In genomic region chr13:34332762-34333161, GRCm38 (mm10) we compare ENCODE assay signal across 8 mouse cellular contexts. TPM values are rescaled to one million over a fixed set of nuclear protein-coding genes. Genes with fewer than 3 reads are reported as not detected.
A peak's percentile ranks its signal among the peaks of the same experiment; 100 is the strongest.
DNase-seq lines count a peak whose midpoint lies in the region; ATAC-seq lines count a peak whose summit lies in the region.

No protein-coding gene starts in this region.

- H3K27ac ChIP-seq in hindbrain, embryonic 12.5 days = no peak overlapping the region
- H3K27ac ChIP-seq in hindbrain, embryonic 13.5 days = no peak overlapping the region
- H3K27ac ChIP-seq in liver, embryonic 12.5 days = peak overlapping the region; percentile 97

- H3K9me3 ChIP-seq in hindbrain, embryonic 12.5 days (replicated peaks) = no peaks in the 10 kb centered on the region
- H3K9me3 ChIP-seq in hindbrain, embryonic 13.5 days = no peaks in the 10 kb centered on the region
- no peaks in the 10 kb centered on the region for H3K9me3 ChIP-seq in liver, embryonic 12.5 days (replicated peaks)

- peak; percentile 56 for DNase-seq in MN1 (ENCODE audit: low spot score)
- DNase-seq in yolk sac, embryonic 10.5 days (ENCODE audit: low spot score) = peak; percentile 82
- DNase-seq in thymus, postnatal 25 days = no peak
- DNase-seq in urinary bladder, postnatal 10 days (ENCODE audit: low spot score) = no peak

- H3K4me2 ChIP-seq in hindbrain, embryonic 12.5 days (replicated peaks) = no peak overlapping the region
- no peak overlapping the region for H3K4me2 ChIP-seq in hindbrain, embryonic 13.5 days
- peak overlapping the region; percentile 66 for H3K4me2 ChIP-seq in liver, embryonic 12.5 days

- ATAC-seq in hindbrain, embryonic 12.5 days (ENCODE audit: low FRiP score) = 0 out of 2 replicates have a peak, but pooled peaks have one; percentile 34
- no peak for ATAC-seq in hindbrain, embryonic 13.5 days (ENCODE audit: low FRiP score)
- ATAC-seq in erythroid progenitor cell, adult 5-6 weeks (replicated peaks; ENCODE audit: low FRiP score, poor library complexity, severe bottlenecking) = peak; percentile 79
- ATAC-seq in liver, embryonic 12.5 days = peak; percentile 87

- peaks cover 2% of the 10 kb centered on the region; the same call in 1 of the 2 replicates for H3K4me1 ChIP-seq in hindbrain, embryonic 12.5 days
- H3K4me1 ChIP-seq in hindbrain, embryonic 13.5 days (replicated peaks) = peaks cover 25% of the 10 kb centered on the region
- peaks cover 99% of the 10 kb centered on the region for H3K4me1 ChIP-seq in liver, embryonic 12.5 days

- H3K36me3 ChIP-seq in hindbrain, embryonic 12.5 days = no peaks in the 10 kb centered on the region
- no peaks in the 10 kb centered on the region for H3K36me3 ChIP-seq in hindbrain, embryonic 13.5 days
- peaks cover 80% of the 10 kb centered on the region for H3K36me3 ChIP-seq in liver, embryonic 12.5 days

- no peaks in the 10 kb centered on the region for H3K27me3 ChIP-seq in hindbrain, embryonic 12.5 days
- H3K27me3 ChIP-seq in hindbrain, embryonic 13.5 days = no peaks in the 10 kb centered on the region
- no peaks in the 10 kb centered on the region for H3K27me3 ChIP-seq in liver, embryonic 12.5 days (replicated peaks)

- H3K4me3 ChIP-seq in hindbrain, embryonic 12.5 days = no peak overlapping the region
- no peak overlapping the region for H3K4me3 ChIP-seq in hindbrain, embryonic 13.5 days
- peak overlapping the region; percentile 40 for H3K4me3 ChIP-seq in liver, embryonic 12.5 days

- no peak overlapping the region for H3K9ac ChIP-seq in hindbrain, embryonic 12.5 days
- no peak overlapping the region for H3K9ac ChIP-seq in hindbrain, embryonic 13.5 days
- peak overlapping the region; percentile 68 for H3K9ac ChIP-seq in liver, embryonic 12.5 days

- 63% methylated on average over 7 of the region's 7 CpGs for WGBS in hindbrain, embryonic 12.5 days
- 48% methylated on average over 7 of the region's 7 CpGs for WGBS in hindbrain, embryonic 13.5 days
- WGBS in liver, embryonic 12.5 days (ENCODE audit: insufficient replicate concordance) = 8% methylated on average over 7 of the region's 7 CpGs

RNA-seq across cellular contexts. Expression of gene Slc22a23, which starts 12.2 kb away (rescaled TPM):
- polyA plus RNA-seq in hindbrain, embryonic 12.5 days (2016; fragmentation: Nextera tagmentation; extraction: Ambion mirVana) = 14.0 and 16.1 TPM in 2 replicates
- 12.7 and 12.8 TPM in 2 replicates for polyA plus RNA-seq in hindbrain, embryonic 13.5 days (2015; fragmentation: Nextera tagmentation; extraction: Ambion mirVana)
- 97.7 and 102 TPM in 2 replicates for total RNA-seq in erythroid progenitor cell, adult 5-6 weeks (2015; ENCODE audit: low replicate concordance)
- total RNA-seq in erythroid progenitor cell, adult 5-6 weeks (2017; ENCODE audit: low replicate concordance) = 107 and 114 TPM in 2 replicates
- polyA plus RNA-seq in liver, embryonic 12.5 days (2016; fragmentation: Nextera tagmentation; extraction: Ambion mirVana) = 12.8 and 13.8 TPM in 2 replicates

Comparison
In these comparisons a context has a peak if more than half of its experiments do, and no peak if none do; other contexts are left out.
1. DNase-seq: peak in MN1 (single experiment) and yolk sac, embryonic 10.5 days (single experiment); none in thymus, postnatal 25 days (single experiment) and urinary bladder, postnatal 10 days (single experiment).